Mouse (Mus musculus) neural tube, embryonic 14.5 days (tissue): Measurements from ENCODE around the gene Mapk8ip3. TPM values are rescaled to one million over a fixed set of nuclear protein-coding genes. Genes with fewer than 3 reads are reported as not detected.
"Not testable (repeated sequence)": the region's sequence is repeated elsewhere in the genome, so short reads cannot be mapped to it uniquely, and the experiment has no call there.

Experiments
- ATAC-seq: fragments of 200-750 bp; cut with Nextera tagmentation; 2 replicates; pipeline ENCODE4 v1.8.0; 2017; ENCODE audit warnings: low read depth, mild to moderate bottlenecking, moderate TSS enrichment, moderate library complexity
- H3K27ac ChIP-seq: fragments of 300-500 bp; sonication (generic); 2 replicates; pipeline ENCODE4 v1.5.1; 2014; ENCODE audit warnings: low read depth, mild to moderate bottlenecking, control low read depth, low read length, moderate library complexity, mixed read lengths
- H3K27me3 ChIP-seq: fragments of 300-500 bp; sonication (generic); 2 replicates; pipeline ENCODE4 v1.6.1; 2014; ENCODE audit warnings: low read length; ENCODE audit not compliant: control insufficient read depth, insufficient read depth
- H3K36me3 ChIP-seq: fragments of 300-500 bp; sonication (generic); 2 replicates; pipeline ENCODE4 v1.6.1; 2014; ENCODE audit warnings: low read length, mixed read lengths; ENCODE audit not compliant: control insufficient read depth, insufficient read depth
- H3K4me1 ChIP-seq: fragments of 300-500 bp; sonication (generic); 2 replicates; pipeline ENCODE4 v1.6.1; 2014; ENCODE audit warnings: low read length; ENCODE audit not compliant: control insufficient read depth, insufficient read depth
- H3K4me2 ChIP-seq: fragments of 300-500 bp; sonication (generic); 2 replicates; pipeline ENCODE4 v1.6.1; 2014; ENCODE audit warnings: mild to moderate bottlenecking, low read depth, low read length, control low read depth
- H3K4me3 ChIP-seq: fragments of 300-500 bp; sonication (generic); 2 replicates; pipeline ENCODE4 v1.5.1; 2014; ENCODE audit warnings: low read depth, low read length, control low read depth, mixed read lengths
- H3K9ac ChIP-seq: fragments of 300-500 bp; sonication (generic); replicated peaks from 2 replicates; pipeline ENCODE4 v1.6.1; 2014; ENCODE audit warnings: low read depth, mild to moderate bottlenecking, control low read depth, low read length, mixed read lengths
- H3K9me3 ChIP-seq: fragments of 300-500 bp; sonication (generic); 2 replicates; pipeline ENCODE4 v1.6.1; 2016; ENCODE audit warnings: low read length; ENCODE audit not compliant: control insufficient read depth
- WGBS: fragments of 180-500 bp; shearing (Covaris S2); extraction: QIAGEN DNeasy Blood & Tissue Kit; methylation state at CpG from one replicate; pipeline ENCODE4 v1.1.7; 2014; 5-methylcytosine and 5-hydroxymethylcytosine counted together
- polyA plus RNA-seq: library from polyadenylated mRNA; unstranded; fragments of >200 nt; fragmentation: Nextera tagmentation; extraction: Ambion mirVana; gene quantifications from 2 replicates; pipeline ENCODE4 v1.2.1, GENCODE M21; 2014

The Mapk8ip3 gene
- polyA plus RNA-seq, 1 experiment from 2014 or later, result 88.5 TPM

DNA sequence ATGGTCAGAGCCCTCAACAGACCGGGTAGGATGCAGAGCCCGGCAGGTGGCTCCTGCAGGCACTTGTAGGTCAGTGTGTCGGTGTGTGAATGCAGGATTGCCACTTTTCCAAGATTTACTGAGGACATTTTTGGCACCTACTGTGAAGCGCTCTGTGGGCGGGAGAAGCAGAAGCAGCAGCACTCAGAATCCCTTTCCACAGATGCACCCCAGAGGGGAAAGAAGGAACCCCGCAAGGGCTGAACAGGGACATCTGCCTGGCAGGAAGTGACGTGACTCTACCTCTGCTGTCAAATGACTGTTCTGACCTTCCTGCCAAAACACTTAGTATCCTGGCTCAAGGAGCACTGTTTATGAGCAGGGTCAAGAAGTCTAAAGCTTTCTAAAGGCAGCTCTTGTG lies 6.3 kb upstream of the Mapk8ip3 start:
- ATAC-seq, result no peak
- Histone ChIP-seq H3K27me3 (no peaks in the 10 kb centered on the region), H3K9me3 (no peaks in the 10 kb centered on the region), H3K4me2 (no peak overlapping the region), H3K36me3 (peaks cover 22% of the 10 kb centered on the region), H3K27ac (no peak overlapping the region), H3K4me3 (no peak overlapping the region), H3K4me1 (no peaks in the 10 kb centered on the region), H3K9ac (no peak overlapping the region)
- WGBS, result 87% methylated on average over 7 of the region's 7 CpGs

GRCm38 (mm10) chr17:24942453-24942852 lies 5.7 kb upstream of the Mapk8ip3 start:
- ATAC-seq, result 0 out of 2 replicates have a peak, but pooled peaks have one; percentile 69
- not testable (repeated sequence) for H3K27me3 ChIP-seq, H3K4me1 ChIP-seq, H3K4me3 ChIP-seq, H3K9ac ChIP-seq, H3K27ac ChIP-seq, H3K4me2 ChIP-seq, H3K9me3 ChIP-seq
- WGBS, result 22% methylated on average over 2 of the region's 2 CpGs
- H3K36me3 ChIP-seq, result peaks cover 21% of the 10 kb centered on the region

- Histone ChIP-seq H3K4me3 (peak overlapping the region; percentile 92), H3K9me3 (no peaks in the 10 kb centered on the region), H3K27ac (peak overlapping the region; percentile 83), H3K27me3 (no peaks in the 10 kb centered on the region), H3K4me2 (peak overlapping the region; percentile 77), H3K9ac (peak overlapping the region; percentile 53; the same call in 1 of the 2 replicates), H3K4me1 (peaks cover 19% of the 10 kb centered on the region), H3K36me3 (no peaks in the 10 kb centered on the region)
- WGBS, result 47% methylated on average over 6 of the region's 6 CpGs
- no peak for ATAC-seq
Observed at GRCm38 (mm10) chr17:24937266-24937665, 489 bp upstream of the Mapk8ip3 start.

DNA sequence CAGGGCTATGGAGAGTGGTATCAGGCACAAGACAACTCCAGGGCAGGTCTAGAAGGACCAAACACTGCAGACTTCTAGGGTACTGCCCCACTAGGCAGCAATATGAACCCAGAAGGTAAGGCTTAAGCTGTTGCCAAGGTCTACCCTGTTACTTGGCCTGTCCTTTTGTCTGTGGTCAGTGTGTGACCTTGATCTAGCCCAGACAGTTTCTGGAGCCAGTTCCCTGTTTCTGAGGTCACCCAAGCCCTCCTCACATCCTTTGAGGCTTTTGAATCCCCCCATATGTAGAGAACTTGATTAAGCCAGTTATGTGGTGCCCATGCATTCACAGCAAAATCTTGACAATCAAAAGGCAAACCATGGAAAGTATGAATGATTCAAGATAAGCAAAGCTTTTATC lies 1.1 kb downstream of the Mapk8ip3 start:
- ATAC-seq, result no peak
- H3K36me3 ChIP-seq, result no peaks in the 10 kb centered on the region
- peak overlapping the region; percentile 92 for H3K4me3 ChIP-seq
- H3K27ac ChIP-seq, result no peak overlapping the region
- no peaks in the 10 kb centered on the region for H3K9me3 ChIP-seq
- H3K4me1 ChIP-seq, result peaks cover 19% of the 10 kb centered on the region
- H3K9ac ChIP-seq, result peak overlapping the region; percentile 82
- no peaks in the 10 kb centered on the region for H3K27me3 ChIP-seq
- H3K4me2 ChIP-seq, result peak overlapping the region; percentile 77

DNA sequence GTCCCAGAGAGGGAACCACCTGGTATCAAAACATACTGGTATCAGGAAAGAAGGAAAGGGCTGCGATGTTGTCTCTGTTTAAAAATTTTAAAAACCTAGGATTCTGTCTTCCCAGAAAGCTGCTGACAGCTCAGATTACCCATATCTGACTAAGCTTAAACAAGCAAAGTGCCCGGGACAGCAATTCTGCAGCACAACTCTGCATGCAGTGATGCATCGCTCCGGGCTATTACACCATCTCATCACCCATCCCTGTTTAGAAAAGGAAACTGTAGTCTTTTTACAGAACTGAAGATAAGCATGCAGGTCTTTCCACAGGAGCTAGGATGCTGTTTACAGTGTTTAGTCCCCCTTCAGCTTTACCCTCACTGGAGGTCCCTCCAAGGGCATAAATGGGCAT lies 1.9 kb downstream of the Mapk8ip3 start:
- Histone ChIP-seq H3K9ac (peak overlapping the region; percentile 82; the same call in 1 of the 2 replicates), H3K27me3 (no peaks in the 10 kb centered on the region), H3K36me3 (no peaks in the 10 kb centered on the region), H3K4me2 (peak overlapping the region; percentile 77; the same call in 1 of the 2 replicates), H3K9me3 (no peaks in the 10 kb centered on the region), H3K27ac (no peak overlapping the region), H3K4me3 (peak overlapping the region; percentile 92; the same call in 1 of the 2 replicates), H3K4me1 (peaks cover 19% of the 10 kb centered on the region)
- WGBS, result 89% methylated on average over 4 of the region's 4 CpGs
- ATAC-seq, result no peak

DNA sequence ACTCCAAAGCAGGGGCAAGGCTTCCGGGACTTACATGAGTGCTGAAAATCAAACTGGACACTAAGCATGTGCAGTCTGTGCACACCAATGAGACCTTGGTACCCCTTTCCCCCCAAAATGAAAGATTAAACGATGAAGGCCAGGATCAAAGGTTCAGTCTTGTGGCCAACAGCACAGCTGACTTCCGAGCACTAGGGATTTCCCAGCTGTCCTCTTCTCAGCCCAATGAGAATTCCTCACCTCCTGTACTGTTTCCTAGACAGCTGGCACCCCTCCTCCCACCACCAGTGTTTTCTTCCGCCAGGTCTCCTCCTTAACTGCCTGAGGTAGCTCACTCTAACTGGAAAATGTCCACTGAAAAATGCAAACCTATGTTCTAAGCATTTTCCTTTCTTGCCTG lies 3.6 kb downstream of the Mapk8ip3 start:
- H3K4me1 ChIP-seq, result peaks cover 19% of the 10 kb centered on the region
- H3K9ac ChIP-seq, result no peak overlapping the region
- no peak for ATAC-seq
- no peaks in the 10 kb centered on the region for H3K27me3 ChIP-seq
- H3K36me3 ChIP-seq, result no peaks in the 10 kb centered on the region
- WGBS, result 71% methylated on average over 4 of the region's 4 CpGs
- no peak overlapping the region for H3K4me3 ChIP-seq
- no peaks in the 10 kb centered on the region for H3K9me3 ChIP-seq
- no peak overlapping the region for H3K4me2 ChIP-seq
- H3K27ac ChIP-seq, result no peak overlapping the region

- no peak overlapping the region for H3K4me3 ChIP-seq
- no peak overlapping the region for H3K9ac ChIP-seq
- H3K36me3 ChIP-seq, result 0 out of 2 replicates have a peak, but pooled peaks cover 4% of the 10 kb centered on the region
- no peak for ATAC-seq
- WGBS, result 96% methylated on average over 4 of the region's 4 CpGs
- H3K9me3 ChIP-seq, result no peaks in the 10 kb centered on the region
- no peak overlapping the region for H3K27ac ChIP-seq
- peaks cover 19% of the 10 kb centered on the region for H3K4me1 ChIP-seq
- no peak overlapping the region for H3K4me2 ChIP-seq
- no peaks in the 10 kb centered on the region for H3K27me3 ChIP-seq
Observed at GRCm38 (mm10) chr17:24932431-24932830, 4.3 kb downstream of the Mapk8ip3 start.

DNA sequence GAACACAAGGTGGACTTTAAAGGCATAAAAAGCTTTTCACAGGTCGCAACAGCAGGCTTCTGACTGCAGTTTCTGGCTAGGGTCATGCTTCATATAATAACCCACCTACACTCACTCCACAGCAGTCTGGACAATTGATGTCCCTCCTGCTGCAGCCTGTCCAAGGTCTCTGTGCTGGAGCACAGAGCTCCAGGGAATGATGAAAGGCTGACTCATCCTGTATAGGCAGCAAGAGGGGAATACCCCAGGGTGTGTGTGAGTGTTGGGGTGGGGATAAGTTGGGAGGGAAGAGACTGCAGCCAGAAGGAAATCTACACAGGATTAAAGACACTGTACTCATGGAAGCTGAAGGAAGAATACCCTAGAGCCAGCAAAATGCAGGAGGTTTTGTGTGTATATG lies 7.3 kb downstream of the Mapk8ip3 start:
- peaks cover 25% of the 10 kb centered on the region for H3K36me3 ChIP-seq
- H3K4me2 ChIP-seq, result no peak overlapping the region
- no peak overlapping the region for H3K27ac ChIP-seq
- no peak overlapping the region for H3K9ac ChIP-seq
- no peak for ATAC-seq
- no peak overlapping the region for H3K4me3 ChIP-seq
- no peaks in the 10 kb centered on the region for H3K27me3 ChIP-seq
- 90% methylated on average over 1 of the region's 1 CpGs for WGBS
- H3K4me1 ChIP-seq, result peaks cover 5% of the 10 kb centered on the region; the same call in 1 of the 2 replicates
- H3K9me3 ChIP-seq, result no peaks in the 10 kb centered on the region

- no peak for ATAC-seq
- Histone ChIP-seq H3K9me3 (no peaks in the 10 kb centered on the region), H3K9ac (no peak overlapping the region), H3K4me2 (no peak overlapping the region), H3K4me3 (no peak overlapping the region), H3K27ac (no peak overlapping the region), H3K4me1 (no peaks in the 10 kb centered on the region), H3K27me3 (no peaks in the 10 kb centered on the region), H3K36me3 (peaks cover 87% of the 10 kb centered on the region)
- 92% methylated on average over 1 of the region's 1 CpGs for WGBS
Observed at GRCm38 (mm10) chr17:24923246-24923645, 13.5 kb downstream of the Mapk8ip3 start.
